Mouse (Mus musculus) heart, adult 8-10 months (tissue): ENCODE data around the gene Kdelc2. TPM values are rescaled to one million over a fixed set of nuclear protein-coding genes. Genes with fewer than 3 reads are reported as not detected.

Source experiments
- DNase-seq: peaks from one replicate; pipeline ENCODE4 v3.0.0; 2022; ENCODE audit warnings: low spot score
- total RNA-seq, 4 experiments: library from RNA; stranded (reverse); gene quantifications; 2 replicates each; pipeline ENCODE4 v1.2.4; 2022

Gene Kdelc2
- 1 to 10 TPM; 6.5 to 8.1 (median 7.3) TPM for total RNA-seq

DNA sequence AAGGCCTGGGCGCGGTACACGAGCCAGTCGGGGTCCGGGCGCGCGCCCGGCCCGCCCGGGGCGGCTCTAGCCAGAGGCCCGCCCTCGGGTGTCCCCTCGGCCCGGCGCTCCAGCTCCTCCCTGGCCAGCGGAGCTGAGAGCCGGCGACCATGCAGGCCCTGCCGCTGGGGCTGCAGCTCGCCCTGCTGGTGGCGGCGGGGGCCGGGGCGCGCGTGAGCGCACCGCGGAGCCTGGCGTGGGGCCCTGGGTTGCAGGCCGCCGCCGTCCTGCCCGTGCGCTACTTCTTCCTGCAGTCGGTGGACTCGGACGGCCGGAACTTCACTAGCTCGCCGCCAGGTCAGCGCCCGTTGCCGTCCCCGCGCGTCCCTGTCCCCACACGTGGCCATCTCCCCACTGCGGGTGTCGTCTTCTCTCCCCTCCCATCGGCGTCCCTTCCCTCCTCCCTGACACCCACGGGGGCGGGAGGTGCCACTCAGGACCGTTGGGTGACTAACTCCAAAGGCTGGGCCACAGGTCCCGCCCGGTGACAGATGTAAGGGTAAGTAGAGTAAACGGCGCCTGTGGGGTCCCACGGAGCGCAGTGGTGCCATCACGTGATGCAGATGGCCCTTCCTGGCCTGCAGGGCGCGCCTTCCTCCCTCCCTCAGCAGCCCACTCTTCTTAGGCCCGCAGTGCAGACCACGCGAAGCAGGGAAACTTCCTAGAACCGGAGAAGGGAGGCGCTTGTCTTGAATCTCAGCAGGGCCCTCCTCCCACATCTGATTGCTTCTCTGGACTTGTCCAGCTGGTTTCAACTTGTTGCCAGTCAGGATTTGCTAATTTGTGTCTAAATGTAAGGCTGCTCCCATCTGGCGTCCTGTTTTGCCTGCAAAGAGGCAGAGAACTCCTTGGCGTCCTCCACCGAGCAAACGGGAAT is at the start of gene Kdelc2:
TSS of gene Kdelc2 (plus strand) at position 75 of the 916 bp plus-strand sequence.
- DNase-seq = peak; percentile 81

DNA sequence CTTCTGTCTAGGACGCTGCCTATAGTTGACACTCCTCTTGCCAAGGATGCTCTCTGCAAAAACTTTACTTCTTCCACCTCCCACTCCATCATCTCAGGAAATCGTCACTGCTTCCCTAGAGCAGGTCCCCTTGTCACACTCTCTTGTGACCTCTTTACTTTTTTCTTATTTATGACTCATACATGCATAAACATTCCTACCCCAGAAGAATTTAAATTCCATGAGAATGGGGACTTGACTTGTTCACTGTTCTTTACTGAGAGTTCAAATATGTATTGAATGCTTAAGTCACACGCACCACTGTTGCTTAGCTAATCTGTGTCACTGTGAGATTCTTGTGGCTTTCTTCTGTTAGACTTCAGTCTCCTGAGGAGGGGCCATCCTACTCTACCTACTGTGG is 48.7 kb upstream of the Kdelc2 start:
- no peak for DNase-seq

DNA sequence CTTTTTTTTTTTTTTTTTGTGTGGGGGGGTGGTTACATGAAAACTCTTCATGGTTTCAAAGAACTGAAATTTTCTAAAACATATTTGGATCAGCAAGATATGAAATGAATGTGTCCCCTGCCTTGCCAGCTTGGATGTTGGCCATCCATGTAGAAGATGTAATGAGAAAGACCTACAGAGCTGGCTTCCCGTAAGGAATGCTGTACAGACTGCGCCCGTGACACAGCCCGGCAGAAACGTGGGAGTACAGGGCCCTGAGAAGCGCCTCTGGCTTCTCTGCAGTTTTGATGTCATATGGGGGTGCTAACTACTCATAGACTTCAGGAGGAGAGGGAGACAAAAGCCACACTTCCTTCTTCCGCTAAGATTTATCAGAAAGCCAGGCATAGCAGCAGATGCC is 44.2 kb upstream of the Kdelc2 start:
- DNase-seq = no peak

DNA sequence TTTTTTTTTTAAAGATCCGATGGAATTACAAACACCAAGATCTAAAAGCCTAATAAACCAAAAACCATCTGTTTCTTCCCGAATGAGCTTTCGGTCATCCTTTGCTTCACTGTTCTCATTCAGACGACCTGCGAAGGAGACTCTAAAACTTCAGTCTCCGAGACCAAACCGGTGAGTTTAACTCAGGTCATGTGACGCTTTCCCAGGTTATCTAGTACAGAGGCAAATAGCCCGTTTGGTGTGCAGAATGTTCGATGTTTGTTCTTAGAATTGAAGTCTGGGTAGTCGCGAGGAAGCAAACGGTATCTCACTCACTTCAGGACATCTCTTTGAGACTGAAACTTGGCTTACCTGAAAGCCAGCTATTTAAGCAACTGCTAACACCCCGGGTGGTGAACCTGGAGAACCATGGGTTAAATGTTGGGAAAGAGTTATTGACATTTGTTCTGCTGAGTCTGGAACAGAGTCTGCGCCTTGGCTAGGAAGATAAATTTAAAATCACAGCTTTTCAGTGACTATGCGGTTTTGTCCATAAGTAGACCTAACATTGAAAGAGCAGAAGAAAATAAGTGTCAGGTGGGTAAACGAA is 43.4 kb upstream of the Kdelc2 start:
- no peak for DNase-seq

DNA sequence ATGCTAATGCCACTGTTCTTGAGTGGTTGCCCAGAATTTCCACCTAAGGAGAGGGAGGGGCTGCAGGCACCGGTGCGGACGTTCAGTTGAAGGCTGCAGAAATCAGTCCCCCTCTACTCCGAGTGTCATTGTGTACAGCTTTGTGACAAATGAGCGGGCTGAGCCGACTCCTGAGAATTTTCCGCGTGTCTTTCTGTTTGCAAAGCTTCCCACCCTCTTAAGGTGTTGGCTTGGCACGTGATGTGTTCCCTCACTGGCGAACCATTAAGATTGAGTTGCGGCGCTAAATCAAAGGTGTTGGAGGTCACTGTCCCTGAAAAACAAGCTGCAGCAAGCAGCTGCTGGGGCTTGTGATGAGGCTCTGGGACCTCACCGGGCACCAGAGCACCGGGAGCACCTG is 42.9 kb upstream of the Kdelc2 start:
- DNase-seq = peak; percentile 1

DNA sequence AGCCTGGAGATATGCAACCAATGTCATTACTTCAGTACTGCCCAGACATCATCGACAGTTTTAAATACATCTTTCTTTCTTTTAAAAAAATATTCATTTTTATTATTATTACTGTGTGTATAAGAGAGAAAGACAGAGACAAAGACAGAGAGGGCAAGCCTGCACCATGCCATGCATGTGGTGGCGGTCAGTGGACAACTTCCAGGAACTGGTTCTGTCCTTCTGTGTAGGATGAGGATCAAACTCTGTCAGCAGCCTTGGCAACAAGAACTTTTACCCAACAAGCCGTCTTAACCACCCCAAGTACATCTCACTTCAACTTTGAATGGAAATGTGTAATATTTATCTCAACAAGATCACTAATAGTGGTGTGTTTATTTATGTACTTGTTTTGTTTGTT is 41.8 kb upstream of the Kdelc2 start:
- DNase-seq = no peak

DNA sequence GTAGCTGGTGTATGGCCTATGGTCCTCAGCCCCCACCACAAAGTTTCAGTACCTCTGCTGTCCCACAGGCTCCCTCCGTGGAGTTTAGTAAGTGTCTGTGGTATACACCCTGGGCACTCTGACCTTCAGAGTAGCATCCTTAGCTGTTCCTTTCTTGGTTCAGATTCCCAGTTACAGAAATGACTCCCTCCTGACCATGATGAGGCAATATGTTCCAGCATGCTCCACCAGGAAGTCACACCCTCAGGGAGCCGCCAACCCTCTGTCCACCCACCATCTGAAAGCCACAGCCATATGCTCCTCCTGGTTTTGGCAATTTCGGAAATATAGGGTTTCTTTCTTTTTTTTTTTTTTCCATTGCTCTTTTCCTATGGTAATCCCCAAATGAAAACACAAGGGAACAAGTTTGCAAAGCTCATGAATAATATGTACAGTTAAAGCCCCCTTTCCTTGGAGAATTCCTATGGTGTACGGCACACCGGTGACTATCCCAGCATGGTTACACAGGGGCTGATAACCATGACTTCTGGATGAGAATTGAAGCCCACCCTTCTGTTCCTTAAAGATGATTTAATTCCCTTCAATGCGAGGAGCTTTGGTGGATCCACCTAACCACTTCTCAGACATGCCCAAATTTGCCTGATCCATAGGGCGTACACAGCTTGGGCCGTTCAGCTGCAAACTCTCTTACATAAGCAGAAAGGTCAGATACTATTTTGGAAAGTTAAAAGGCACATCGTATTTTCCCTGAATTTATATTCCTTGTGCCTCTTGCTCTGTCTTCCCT is 39.0 kb upstream of the Kdelc2 start:
- no peak for DNase-seq

DNA sequence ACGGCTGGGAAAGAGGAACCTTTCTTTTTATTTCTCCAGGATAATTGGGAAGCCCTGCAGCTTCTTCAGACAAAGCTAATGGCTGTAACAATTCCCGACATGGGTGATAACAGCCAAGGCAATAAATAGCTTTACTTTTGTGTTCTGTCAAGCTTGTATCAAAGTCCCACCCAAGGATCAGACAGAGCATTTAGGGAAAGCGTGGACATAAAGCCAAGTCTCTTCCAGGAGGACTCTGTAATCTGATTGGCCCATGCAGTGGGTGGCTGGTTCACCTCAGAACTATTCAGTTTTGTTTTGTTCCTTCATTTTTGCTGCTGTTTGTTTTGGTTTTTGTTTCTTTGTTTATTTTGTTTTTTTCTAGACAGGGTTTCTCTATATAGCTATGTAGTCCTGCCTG is 38.1 kb upstream of the Kdelc2 start:
- DNase-seq = no peak

DNA sequence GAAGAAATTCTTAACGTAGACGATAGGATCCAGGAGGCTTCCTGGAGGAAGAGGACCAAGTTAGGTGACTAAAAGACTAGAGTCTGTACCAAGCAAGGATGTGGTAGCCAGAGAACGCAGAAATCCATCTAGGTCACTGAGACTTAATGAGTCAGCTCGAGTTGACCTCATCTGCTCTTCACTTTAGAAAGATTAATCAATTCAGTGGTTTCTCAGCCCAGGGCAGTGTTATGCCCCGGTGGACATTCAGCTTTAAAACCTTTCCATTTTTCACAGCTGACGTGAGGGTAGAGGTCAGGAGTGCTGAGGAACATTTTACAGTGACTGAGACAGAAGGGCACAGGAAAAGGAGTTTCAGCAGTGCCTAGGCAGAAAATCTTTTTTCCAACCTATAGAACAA is 37.4 kb upstream of the Kdelc2 start:
- no peak for DNase-seq

DNA sequence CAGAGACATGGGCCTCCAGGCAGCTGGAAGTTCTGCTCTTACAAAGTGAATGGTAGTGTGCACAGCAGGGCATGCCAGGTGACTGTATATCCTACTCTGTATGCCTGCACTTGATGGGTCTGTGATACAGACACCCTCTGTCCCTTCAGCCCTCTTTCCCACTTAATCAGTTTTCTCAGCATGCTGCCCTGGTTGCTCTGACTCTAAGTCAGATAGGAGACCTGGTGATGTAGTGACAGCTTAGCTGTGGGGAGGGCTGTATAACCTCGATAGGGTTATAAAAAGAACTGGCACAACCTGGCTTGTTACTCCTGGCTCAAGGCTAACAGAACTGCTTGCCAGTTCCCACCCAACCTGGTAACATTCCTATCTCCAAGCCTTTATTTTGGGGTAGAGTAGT is 34.6 kb upstream of the Kdelc2 start:
- DNase-seq = peak; percentile 15

DNA sequence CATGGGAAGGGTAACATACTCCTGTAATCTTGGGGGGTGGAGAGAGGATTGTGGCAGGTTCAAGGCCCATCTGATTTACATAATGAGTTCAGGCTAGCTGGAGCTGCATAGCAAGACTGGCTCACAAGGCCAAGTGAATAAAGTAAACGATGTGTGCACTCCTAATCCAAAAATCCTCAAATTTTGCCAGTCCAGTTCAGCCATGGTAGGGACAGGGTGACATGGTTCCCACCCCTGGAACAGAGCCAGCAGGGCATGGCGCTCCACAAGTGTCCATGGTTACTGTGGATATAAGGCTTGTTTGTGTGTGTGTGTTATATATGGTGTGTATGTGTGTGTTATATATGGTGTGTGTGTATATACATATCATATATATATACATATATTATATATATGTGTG is 33.5 kb upstream of the Kdelc2 start:
- DNase-seq = no peak

DNA sequence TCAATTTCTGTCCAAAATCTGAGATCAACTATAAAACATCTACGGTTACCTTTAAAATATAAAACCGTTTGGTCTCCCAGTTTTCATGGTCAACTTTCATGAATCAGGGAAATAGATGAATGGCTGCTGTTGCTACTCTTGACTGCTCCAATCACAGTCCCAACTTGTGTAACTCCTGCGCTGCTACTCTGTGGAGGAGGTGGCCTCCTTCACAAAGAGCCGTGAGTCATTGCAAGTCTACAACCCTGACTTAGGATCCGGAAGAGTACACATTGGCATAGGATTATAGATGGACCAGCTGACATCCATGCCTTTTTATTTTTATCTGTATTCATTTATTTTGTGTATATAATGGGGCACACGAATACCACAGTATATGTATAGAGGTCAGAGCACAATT is 31.9 kb upstream of the Kdelc2 start:
- DNase-seq = no peak

DNA sequence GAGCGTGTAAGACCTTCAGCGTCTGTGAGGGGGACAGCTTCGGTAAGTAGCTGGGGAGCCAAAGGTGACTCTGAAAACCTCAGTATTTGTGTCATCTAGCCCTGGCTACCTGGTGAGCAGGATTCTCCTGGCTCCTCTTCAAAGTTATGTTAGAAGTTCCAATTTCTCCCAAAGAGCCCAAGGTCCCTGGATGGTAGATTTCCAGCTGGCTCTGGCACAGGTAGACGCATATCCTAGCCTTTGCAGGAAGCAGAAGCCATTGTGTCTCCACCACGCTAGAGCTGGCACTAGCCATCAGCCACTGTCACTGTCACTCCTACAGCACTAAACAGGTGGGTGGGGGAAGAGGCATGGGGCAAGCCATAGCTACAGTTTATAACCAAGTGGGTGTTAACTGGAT is 30.7 kb upstream of the Kdelc2 start:
- no peak for DNase-seq

DNA sequence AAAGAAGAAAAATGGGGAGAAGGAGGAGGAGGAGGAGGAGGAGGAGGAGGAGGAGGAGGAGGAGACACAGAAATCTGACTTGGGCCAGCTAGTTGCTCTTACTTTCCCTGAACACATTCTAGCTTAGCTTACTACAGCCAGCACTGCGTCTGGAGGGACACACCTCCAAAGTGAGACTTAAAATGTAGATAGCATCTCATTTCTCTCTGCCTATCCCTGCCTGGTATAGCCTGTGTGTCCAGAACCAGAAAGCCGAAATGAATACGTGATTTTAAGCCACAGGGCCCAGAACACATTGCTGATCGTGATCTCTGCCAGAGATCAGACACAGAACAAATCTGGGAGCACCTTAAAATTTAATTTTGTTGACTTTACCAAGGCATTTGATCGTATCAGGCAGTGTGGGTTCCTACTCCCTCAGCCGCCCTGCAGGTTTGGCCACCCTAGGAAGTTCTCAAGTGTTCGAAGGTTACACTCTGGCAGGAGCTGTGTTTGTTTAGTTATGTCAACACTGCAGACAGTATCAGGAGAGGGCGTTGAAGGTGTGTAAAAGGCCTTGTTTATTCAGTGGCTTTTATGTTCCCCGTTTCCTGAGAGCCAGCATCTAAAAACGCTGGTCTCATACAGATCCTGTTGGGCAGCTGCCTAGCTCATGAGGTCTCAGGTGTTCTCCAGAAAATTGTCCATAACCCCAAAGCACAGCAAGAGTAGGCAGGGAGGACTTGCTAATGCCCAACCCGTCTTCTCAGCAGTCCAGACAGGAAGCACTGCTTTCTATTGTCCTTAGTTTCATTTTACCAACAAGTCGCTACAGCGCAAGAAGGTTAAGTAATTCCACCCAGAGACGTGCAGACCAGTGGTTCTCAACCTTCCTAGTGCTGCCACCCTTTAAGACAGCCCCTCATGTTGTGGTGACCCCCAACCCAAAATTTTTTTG is 27.3 kb upstream of the Kdelc2 start:
- DNase-seq = no peak

DNA sequence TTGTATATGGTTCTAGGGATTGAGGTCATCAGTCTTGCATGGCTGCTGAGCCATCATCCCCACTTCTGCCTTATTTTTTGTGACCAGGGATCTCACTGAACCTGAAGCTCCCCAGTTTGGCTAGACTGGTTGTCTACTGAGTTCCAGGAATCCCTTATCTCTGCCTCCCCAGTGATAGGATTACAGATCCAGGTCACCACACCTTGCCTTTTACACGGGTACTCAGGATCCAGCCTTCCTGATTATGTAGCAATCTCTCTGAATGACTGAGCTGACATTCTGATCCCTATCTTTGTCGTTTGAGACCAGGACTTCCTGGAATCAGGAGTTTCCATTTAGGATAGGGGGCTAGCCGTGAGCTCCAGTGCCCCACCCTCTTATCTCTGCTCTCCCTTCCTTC is 12.5 kb upstream of the Kdelc2 start:
- no peak for DNase-seq

DNA sequence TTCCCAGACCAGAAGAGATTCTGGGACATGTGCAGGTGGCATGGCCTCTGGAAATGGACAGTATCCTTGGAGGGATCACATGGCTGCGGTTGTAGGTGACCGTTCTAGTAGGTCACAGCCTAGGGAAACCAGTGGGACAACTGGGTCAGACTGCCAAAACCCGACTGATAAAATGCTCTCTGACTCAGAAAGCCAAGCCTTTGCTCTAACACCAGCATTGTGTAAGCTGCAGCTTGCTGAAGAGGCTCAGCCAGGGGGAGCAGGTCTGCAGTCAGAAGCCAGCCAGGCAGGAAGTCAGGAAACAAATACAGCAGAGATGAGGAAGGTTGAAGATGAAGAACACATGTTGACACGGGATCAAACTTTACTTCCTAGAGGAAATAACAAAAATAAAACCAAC is 7.9 kb upstream of the Kdelc2 start:
- DNase-seq = peak; percentile 40

DNA sequence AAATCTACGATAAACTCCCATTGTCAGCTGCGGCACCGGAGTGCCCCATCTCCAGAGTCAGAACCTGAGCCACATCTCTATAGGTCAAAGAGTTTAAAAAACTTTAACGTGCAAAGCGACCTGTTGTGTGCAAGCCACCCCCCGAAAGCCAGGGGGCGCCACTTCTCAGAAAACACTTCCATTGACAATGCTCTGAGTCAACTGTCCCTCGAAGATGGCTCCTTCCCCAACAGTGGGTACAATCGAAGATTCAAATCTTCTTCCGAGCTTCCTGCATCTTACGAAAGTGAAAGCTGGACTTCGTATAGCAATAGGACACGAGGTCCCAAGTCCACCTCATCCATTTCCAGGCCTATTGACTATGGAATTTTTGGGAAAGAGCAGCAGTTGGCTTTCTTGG is 7.0 kb upstream of the Kdelc2 start:
- no peak for DNase-seq

DNA sequence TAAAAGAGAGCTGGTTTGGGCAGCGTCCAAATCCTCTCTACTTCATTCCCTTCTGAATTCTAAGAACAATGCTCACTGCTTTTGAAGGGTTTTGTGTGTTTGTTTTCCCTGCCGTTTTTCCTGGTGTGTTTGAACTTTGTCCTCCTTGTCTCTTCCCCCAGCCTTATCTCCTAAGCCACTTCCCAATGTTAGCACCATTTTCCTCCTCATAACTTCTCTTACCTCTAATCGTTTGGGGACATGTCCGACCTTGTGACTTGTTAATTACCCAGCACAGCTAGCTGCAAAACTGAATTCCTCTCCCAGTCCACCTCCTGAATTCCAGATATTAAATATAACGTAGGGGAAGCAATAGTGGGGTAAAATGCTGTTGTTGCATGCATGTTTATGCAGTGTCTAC is 6.2 kb upstream of the Kdelc2 start:
- DNase-seq = no peak

DNA sequence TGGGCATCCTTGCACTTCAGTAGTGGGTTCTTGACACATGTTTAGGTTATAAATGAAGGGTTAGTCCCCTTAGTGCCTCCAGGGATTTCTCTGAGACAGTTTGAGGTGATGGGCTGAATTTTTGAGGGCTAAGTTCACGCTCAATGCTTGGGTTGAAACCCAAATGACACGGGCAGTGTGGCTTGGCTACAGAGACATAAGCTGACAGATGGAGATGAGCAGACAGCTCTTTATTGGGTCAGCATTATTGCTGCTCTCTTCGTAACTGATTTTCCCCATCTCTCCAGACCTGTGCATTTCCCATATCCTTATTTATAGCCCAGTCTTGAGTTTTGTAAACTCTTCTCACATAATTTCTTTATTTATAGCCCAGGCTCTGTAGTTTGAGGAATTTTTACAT is 5.7 kb upstream of the Kdelc2 start:
- no peak for DNase-seq

DNA sequence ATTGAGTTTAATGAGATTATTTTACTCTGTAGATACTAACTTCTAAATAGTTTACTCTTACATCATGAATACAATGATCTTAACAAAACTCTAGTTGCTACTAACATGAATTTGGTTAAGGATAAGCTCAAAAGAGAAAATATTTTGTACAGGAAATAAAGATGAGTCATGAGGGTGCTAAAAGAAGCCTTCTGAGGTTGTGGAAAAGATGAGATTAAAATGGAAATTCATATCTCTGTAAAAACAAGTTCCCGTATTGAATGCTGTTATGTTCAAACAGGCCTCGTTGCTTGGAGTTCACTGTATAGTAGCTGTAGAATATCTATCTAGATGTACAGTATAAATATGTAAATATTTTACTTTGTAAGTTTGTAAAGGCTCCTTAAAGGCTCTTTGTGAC is 3.2 kb upstream of the Kdelc2 start:
- DNase-seq = no peak

DNA sequence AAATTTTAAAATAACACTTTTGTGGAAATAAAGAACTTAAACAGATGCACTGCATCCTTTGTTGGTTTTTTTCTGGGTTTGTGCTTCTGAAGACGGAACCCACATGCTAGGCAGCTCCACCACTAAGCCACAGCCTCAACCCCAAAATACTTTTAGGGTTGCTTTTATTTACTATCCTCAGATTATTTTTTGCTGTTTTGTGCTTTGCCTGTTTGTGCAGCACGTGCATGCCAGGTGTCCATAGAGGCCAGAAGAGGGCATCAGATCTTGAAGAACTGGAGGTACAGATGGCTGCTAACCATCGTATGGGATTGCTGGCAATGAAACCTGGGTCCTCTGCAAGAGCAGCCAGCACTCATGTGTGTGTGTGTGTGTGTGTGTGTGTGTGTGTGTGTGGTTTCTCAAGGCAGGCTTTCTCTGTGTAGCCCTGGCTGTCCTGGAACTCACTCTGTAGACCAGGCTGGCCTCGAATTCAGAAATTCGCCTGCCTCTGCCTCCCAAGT is 2.7 kb upstream of the Kdelc2 start:
- DNase-seq = no peak
